Mouse (Mus musculus) midbrain, embryonic 16.5 days (tissue): ENCODE data around the gene Bbs9. TPM values are rescaled to one million over a fixed set of nuclear protein-coding genes. Genes with fewer than 3 reads are reported as not detected.

Source experiments
- ATAC-seq: fragments of 200-750 bp; cut with Nextera tagmentation; 2 replicates; pipeline ENCODE4 v1.8.0; 2017; ENCODE audit warnings: moderate TSS enrichment
- H3K27ac ChIP-seq: fragments of 300-500 bp; sonication (generic); 2 replicates; pipeline ENCODE4 v1.5.1; 2014; ENCODE audit warnings: mild to moderate bottlenecking, low read length, mixed read lengths
- H3K27me3 ChIP-seq: fragments of 300-500 bp; sonication (generic); 2 replicates; pipeline ENCODE4 v1.6.1; 2014; ENCODE audit warnings: low read depth, low read length, mixed read lengths; ENCODE audit not compliant: control insufficient read depth, insufficient read depth
- H3K36me3 ChIP-seq: fragments of 300-500 bp; sonication (generic); 2 replicates; pipeline ENCODE4 v1.6.1; 2014; ENCODE audit warnings: mild to moderate bottlenecking, low read length, moderate library complexity, mixed read lengths; ENCODE audit not compliant: control insufficient read depth, insufficient read depth
- H3K4me1 ChIP-seq: fragments of 300-500 bp; sonication (generic); 2 replicates; pipeline ENCODE4 v1.6.1; 2014; ENCODE audit warnings: mild to moderate bottlenecking, low read length, mixed read lengths; ENCODE audit not compliant: control insufficient read depth, insufficient read depth
- H3K4me2 ChIP-seq: fragments of 300-500 bp; sonication (generic); 2 replicates; pipeline ENCODE4 v1.6.1; 2014; ENCODE audit warnings: mild to moderate bottlenecking, low read length, mixed read lengths
- H3K4me3 ChIP-seq: fragments of 300-500 bp; sonication (generic); 2 replicates; pipeline ENCODE4 v1.5.1; 2014; ENCODE audit warnings: low read depth, mild to moderate bottlenecking, low read length, moderate library complexity, mixed read lengths
- H3K9ac ChIP-seq: fragments of 300-500 bp; sonication (generic); 2 replicates; pipeline ENCODE4 v1.6.1; 2014; ENCODE audit warnings: low read depth, low read length, mixed read lengths
- H3K9me3 ChIP-seq: fragments of 300-500 bp; sonication (generic); replicated peaks from 2 replicates; pipeline ENCODE4 v1.6.1; 2014; ENCODE audit warnings: mild to moderate bottlenecking, low read length, mixed read lengths; ENCODE audit not compliant: control insufficient read depth, poor library complexity, severe bottlenecking
- WGBS: fragments of 180-500 bp; shearing (Covaris S2); extraction: QIAGEN DNeasy Blood & Tissue Kit; methylation state at CpG from one replicate; pipeline ENCODE4 v1.1.7; 2014; 5-methylcytosine and 5-hydroxymethylcytosine counted together
- polyA plus RNA-seq: library from polyadenylated mRNA; unstranded; fragments of >200 nt; fragmentation: Nextera tagmentation; extraction: Ambion mirVana; gene quantifications from 2 replicates; pipeline ENCODE4 v1.2.1, GENCODE M21; 2015

The Bbs9 gene
- polyA plus RNA-seq, 1 experiment from 2014 or later = 29.3 TPM

GRCm38 (mm10) chr9:22563612-22564347 lies 88.3 kb downstream of the Bbs9 start:
- WGBS = 90% methylated on average over 11 of the region's 11 CpGs
- H3K4me3 ChIP-seq = no peak overlapping the region
- no peaks in the 10 kb centered on the region for H3K4me1 ChIP-seq
- ATAC-seq = no peak
- peaks cover 7% of the 10 kb centered on the region; the same call in 1 of the 2 replicates for H3K9me3 ChIP-seq
- no peaks in the 10 kb centered on the region for H3K36me3 ChIP-seq
- H3K27ac ChIP-seq = no peak overlapping the region
- no peak overlapping the region for H3K4me2 ChIP-seq
- H3K9ac ChIP-seq = no peak overlapping the region
- no peaks in the 10 kb centered on the region for H3K27me3 ChIP-seq

GRCm38 (mm10) chr9:22567726-22568125 lies 92.2 kb downstream of the Bbs9 start:
- H3K27me3 ChIP-seq = no peaks in the 10 kb centered on the region
- no peak overlapping the region for H3K9ac ChIP-seq
- H3K27ac ChIP-seq = no peak overlapping the region
- no peaks in the 10 kb centered on the region for H3K4me1 ChIP-seq
- no peak overlapping the region for H3K4me3 ChIP-seq
- no peak for ATAC-seq
- H3K36me3 ChIP-seq = no peaks in the 10 kb centered on the region
- WGBS = 95% methylated on average over 5 of the region's 5 CpGs
- no peak overlapping the region for H3K4me2 ChIP-seq
- peaks cover 4% of the 10 kb centered on the region; the same call in 1 of the 2 replicates for H3K9me3 ChIP-seq

- H3K4me2 ChIP-seq = no peak overlapping the region
- no peak for ATAC-seq
- no peaks in the 10 kb centered on the region for H3K27me3 ChIP-seq
- H3K36me3 ChIP-seq = no peaks in the 10 kb centered on the region
- no peak overlapping the region for H3K27ac ChIP-seq
- no peaks in the 10 kb centered on the region for H3K4me1 ChIP-seq
- no peaks in the 10 kb centered on the region for H3K9me3 ChIP-seq
- 90% methylated on average over 14 of the region's 14 CpGs for WGBS
- H3K9ac ChIP-seq = no peak overlapping the region
- no peak overlapping the region for H3K4me3 ChIP-seq
Observed at GRCm38 (mm10) chr9:22576426-22577139, 101.1 kb downstream of the Bbs9 start.

GRCm38 (mm10) chr9:22578266-22578665 lies 102.8 kb downstream of the Bbs9 start:
- H3K4me2 ChIP-seq = no peak overlapping the region
- ATAC-seq = no peak
- 81% methylated on average over 3 of the region's 3 CpGs for WGBS

GRCm38 (mm10) chr9:22584221-22584620 lies 108.7 kb downstream of the Bbs9 start:
- H3K4me2 ChIP-seq = no peak overlapping the region
- H3K4me3 ChIP-seq = no peak overlapping the region
- ATAC-seq = no peak
- no peaks in the 10 kb centered on the region for H3K36me3 ChIP-seq
- no peak overlapping the region for H3K9ac ChIP-seq
- no peak overlapping the region for H3K27ac ChIP-seq
- 86% methylated on average over 3 of the region's 3 CpGs for WGBS
- H3K9me3 ChIP-seq = no peaks in the 10 kb centered on the region
- no peaks in the 10 kb centered on the region for H3K27me3 ChIP-seq
- no peaks in the 10 kb centered on the region for H3K4me1 ChIP-seq

More at GRCm38 (mm10) chr9:22578266-22578665, 102.8 kb downstream of the Bbs9 start:
- no peaks in the 10 kb centered on the region for H3K9me3 ChIP-seq
- no peak overlapping the region for H3K4me3 ChIP-seq
- H3K4me1 ChIP-seq = no peaks in the 10 kb centered on the region
- H3K36me3 ChIP-seq = no peaks in the 10 kb centered on the region
- H3K27me3 ChIP-seq = no peaks in the 10 kb centered on the region
- no peak overlapping the region for H3K9ac ChIP-seq
- no peak overlapping the region for H3K27ac ChIP-seq

- H3K4me2 ChIP-seq = no peak overlapping the region
- H3K36me3 ChIP-seq = no peaks in the 10 kb centered on the region
- H3K4me1 ChIP-seq = no peaks in the 10 kb centered on the region
- ATAC-seq = no peak
- H3K27me3 ChIP-seq = no peaks in the 10 kb centered on the region
- H3K9me3 ChIP-seq = no peaks in the 10 kb centered on the region
- H3K4me3 ChIP-seq = no peak overlapping the region
- over 99% methylated on average over 5 of the region's 5 CpGs for WGBS
- no peak overlapping the region for H3K27ac ChIP-seq
- H3K9ac ChIP-seq = no peak overlapping the region
Observed at GRCm38 (mm10) chr9:22593032-22593431, 117.5 kb downstream of the Bbs9 start.

GRCm38 (mm10) chr9:22596650-22597049 lies 121.1 kb downstream of the Bbs9 start:
- Histone ChIP-seq H3K4me1 (no peaks in the 10 kb centered on the region), H3K27me3 (no peaks in the 10 kb centered on the region), H3K4me2 (no peak overlapping the region), H3K4me3 (no peak overlapping the region), H3K27ac (no peak overlapping the region), H3K9me3 (no peaks in the 10 kb centered on the region), H3K9ac (no peak overlapping the region), H3K36me3 (no peaks in the 10 kb centered on the region)
- WGBS = 48% methylated on average over 2 of the region's 2 CpGs
- ATAC-seq = no peak

GRCm38 (mm10) chr9:22613271-22613824 lies 137.8 kb downstream of the Bbs9 start:
- 47% methylated on average over 6 of the region's 6 CpGs for WGBS
- Histone ChIP-seq H3K27me3 (no peaks in the 10 kb centered on the region), H3K27ac (no peak overlapping the region), H3K4me1 (peaks cover 4% of the 10 kb centered on the region; the same call in 1 of the 2 replicates), H3K4me3 (no peak overlapping the region), H3K9ac (no peak overlapping the region), H3K9me3 (no peaks in the 10 kb centered on the region), H3K4me2 (no peak overlapping the region), H3K36me3 (no peaks in the 10 kb centered on the region)
- no peak for ATAC-seq

- H3K36me3 ChIP-seq = no peaks in the 10 kb centered on the region
- ATAC-seq = no peak
- no peak overlapping the region for H3K4me3 ChIP-seq
- H3K4me2 ChIP-seq = no peak overlapping the region
- WGBS = 93% methylated on average over 1 of the region's 1 CpGs
- H3K27ac ChIP-seq = no peak overlapping the region
- no peak overlapping the region for H3K9ac ChIP-seq
- H3K9me3 ChIP-seq = no peaks in the 10 kb centered on the region
- no peaks in the 10 kb centered on the region for H3K27me3 ChIP-seq
- H3K4me1 ChIP-seq = no peaks in the 10 kb centered on the region
Observed at GRCm38 (mm10) chr9:22619245-22619644, 143.7 kb downstream of the Bbs9 start.
